Mouse (Mus musculus) limb, embryonic 14.5 days (tissue): ENCODE results near the gene Hspb8. TPM values are rescaled to one million over a fixed set of nuclear protein-coding genes. Genes with fewer than 3 reads are reported as not detected.

Experiments
- ATAC-seq: fragments of 200-750 bp; cut with Nextera tagmentation; 2 replicates; pipeline ENCODE4 v1.8.0; 2017; ENCODE audit warnings: low read depth, moderate number of reproducible peaks, moderate TSS enrichment; ENCODE audit not compliant: low FRiP score
- DNase-seq: peaks from one replicate; pipeline ENCODE4 v3.0.0-alpha.2; 2015; ENCODE audit warnings: low spot score
- H3K27ac ChIP-seq: fragments of 300-500 bp; sonication (generic); replicated peaks from 2 replicates; pipeline ENCODE4 v1.5.1; 2014; ENCODE audit warnings: low read depth, mild to moderate bottlenecking, low read length, moderate library complexity, mixed read lengths
- H3K27me3 ChIP-seq: fragments of 300-500 bp; sonication (generic); 2 replicates; pipeline ENCODE4 v1.6.1; 2014; ENCODE audit warnings: low read length, mixed read lengths; ENCODE audit not compliant: control insufficient read depth, insufficient read depth
- H3K36me3 ChIP-seq: fragments of 300-500 bp; sonication (generic); 2 replicates; pipeline ENCODE4 v1.6.1; 2014; ENCODE audit warnings: mild to moderate bottlenecking, low read length, moderate library complexity, mixed read lengths; ENCODE audit not compliant: control insufficient read depth, insufficient read depth
- H3K4me1 ChIP-seq: fragments of 300-500 bp; sonication (generic); 2 replicates; pipeline ENCODE4 v1.6.1; 2014; ENCODE audit warnings: antibody characterized with exemption, low read length, mixed read lengths; ENCODE audit not compliant: control insufficient read depth, insufficient read depth
- H3K4me2 ChIP-seq: fragments of 300-500 bp; sonication (generic); replicated peaks from 2 replicates; pipeline ENCODE4 v1.6.1; 2014; ENCODE audit warnings: low read depth, mild to moderate bottlenecking, low read length, moderate library complexity; ENCODE audit not compliant: severe bottlenecking
- H3K4me3 ChIP-seq: fragments of 300-500 bp; sonication (generic); replicated peaks from 2 replicates; pipeline ENCODE4 v1.5.1; 2014; ENCODE audit warnings: low read length
- H3K9ac ChIP-seq: fragments of 300-500 bp; sonication (generic); 2 replicates; pipeline ENCODE4 v1.6.1; 2014; ENCODE audit warnings: mild to moderate bottlenecking, low read depth, low read length, moderate library complexity; ENCODE audit not compliant: severe bottlenecking
- H3K9me3 ChIP-seq: fragments of 300-500 bp; sonication (generic); 2 replicates; pipeline ENCODE4 v1.6.1; 2016; ENCODE audit warnings: low read length; ENCODE audit not compliant: control insufficient read depth
- POLR2A ChIP-seq: fragments of 200-500 bp; IDR thresholded peaks from 2 replicates; pipeline ENCODE4 v1.8.0; 2012; ENCODE audit warnings: inconsistent platforms, mild to moderate bottlenecking, moderate library complexity, borderline replicate concordance; ENCODE audit not compliant: insufficient read depth, insufficient read length; ENCODE audit errors: extremely low read depth
- WGBS: fragments of 180-500 bp; shearing (Covaris S2); extraction: QIAGEN DNeasy Blood & Tissue Kit; methylation state at CpG from one replicate; pipeline ENCODE4 v1.1.7; 2014; 5-methylcytosine and 5-hydroxymethylcytosine counted together
- polyA plus RNA-seq, 2 experiments: library from polyadenylated mRNA; depleted of rRNA in 1 of 2; stranded (reverse) in 1 of 2; unstranded in 1 of 2; fragments of >200 nt; fragmentation: Nextera tagmentation in 1 of 2; extraction: Ambion mirVana in 1 of 2; gene quantifications; 2 replicates each; pipeline versions ENCODE4 v1.2.1 to v1.2.3; 2012 to 2014

Gene Hspb8
- polyA plus RNA-seq, 2 experiments: 19.7 to 25.3 TPM

GRCm38 (mm10) chr5:116400801-116401200 is 21.9 kb downstream of the Hspb8 start:
- H3K4me2 ChIP-seq: no peak overlapping the region
- ATAC-seq (no peak), DNase-seq (no peak)
- H3K9me3 ChIP-seq: no peaks in the 10 kb centered on the region
- no peak overlapping the region for H3K27ac ChIP-seq
- no peaks in the 10 kb centered on the region for H3K36me3 ChIP-seq
- no peak overlapping the region for H3K4me3 ChIP-seq
- no peak for TF ChIP-seq POLR2A
- WGBS: 90% methylated on average over 3 of the region's 3 CpGs
- no peaks in the 10 kb centered on the region for H3K4me1 ChIP-seq
- no peak overlapping the region for H3K9ac ChIP-seq
- H3K27me3 ChIP-seq: no peaks in the 10 kb centered on the region

GRCm38 (mm10) chr5:116400042-116400730 is 22.5 kb downstream of the Hspb8 start:
- Histone ChIP-seq H3K9me3 (no peaks in the 10 kb centered on the region), H3K4me3 (no peak overlapping the region), H3K4me2 (no peak overlapping the region), H3K27me3 (no peaks in the 10 kb centered on the region), H3K9ac (no peak overlapping the region), H3K27ac (no peak overlapping the region), H3K4me1 (no peaks in the 10 kb centered on the region), H3K36me3 (no peaks in the 10 kb centered on the region)
- no peak for TF ChIP-seq POLR2A
- ATAC-seq (no peak), DNase-seq (no peak)
- WGBS: 67% methylated on average over 8 of the region's 8 CpGs

- DNase-seq (no peak), ATAC-seq (no peak)
- Histone ChIP-seq H3K27ac (no peak overlapping the region), H3K4me1 (no peaks in the 10 kb centered on the region), H3K4me2 (no peak overlapping the region), H3K4me3 (no peak overlapping the region), H3K27me3 (no peaks in the 10 kb centered on the region), H3K9me3 (no peaks in the 10 kb centered on the region), H3K9ac (no peak overlapping the region), H3K36me3 (no peaks in the 10 kb centered on the region)
- no peak for TF ChIP-seq POLR2A
- 79% methylated on average over 5 of the region's 5 CpGs for WGBS
Measured at GRCm38 (mm10) chr5:116396104-116396503, 26.6 kb downstream of the Hspb8 start.

- Histone ChIP-seq H3K9me3 (no peaks in the 10 kb centered on the region), H3K9ac (no peak overlapping the region), H3K4me1 (0 out of 2 replicates have a peak, but pooled peaks cover 5% of the 10 kb centered on the region), H3K4me2 (no peak overlapping the region), H3K27ac (no peak overlapping the region), H3K36me3 (no peaks in the 10 kb centered on the region), H3K4me3 (no peak overlapping the region), H3K27me3 (no peaks in the 10 kb centered on the region)
- ATAC-seq (no peak), DNase-seq (no peak)
- 85% methylated on average over 9 of the region's 9 CpGs for WGBS
- TF ChIP-seq POLR2A: no peak
Measured at GRCm38 (mm10) chr5:116392603-116393002, 30.1 kb downstream of the Hspb8 start.

- DNase-seq (peak; percentile 73), ATAC-seq (no peak; the same call in 1 of the 2 replicates)
- Histone ChIP-seq H3K36me3 (no peaks in the 10 kb centered on the region), H3K4me3 (no peak overlapping the region), H3K9me3 (no peaks in the 10 kb centered on the region), H3K4me1 (0 out of 2 replicates have a peak, but pooled peaks cover 5% of the 10 kb centered on the region), H3K4me2 (no peak overlapping the region), H3K9ac (no peak overlapping the region), H3K27ac (no peak overlapping the region), H3K27me3 (no peaks in the 10 kb centered on the region)
- no peak for TF ChIP-seq POLR2A
- 54% methylated on average over 15 of the region's 15 CpGs for WGBS
Measured at GRCm38 (mm10) chr5:116389856-116390542, 32.7 kb downstream of the Hspb8 start.
